Mouse (Mus musculus): Measurements from ENCODE around the gene Sertad2.

- no peak for TF ChIP-seq TAL1 (IDR thresholded peaks at IDR 0.05; ENCODE audit: low read length)
- TF ChIP-seq GATA1 (IDR thresholded peaks at IDR 0.05; ENCODE audit: low read length): no peak
Observed at GRCm38 (mm10) chr11:20537221-20537620, 5.8 kb upstream of the Sertad2 start.
